Mouse (Mus musculus): ENCODE data around the gene Camk1g.

DNA sequence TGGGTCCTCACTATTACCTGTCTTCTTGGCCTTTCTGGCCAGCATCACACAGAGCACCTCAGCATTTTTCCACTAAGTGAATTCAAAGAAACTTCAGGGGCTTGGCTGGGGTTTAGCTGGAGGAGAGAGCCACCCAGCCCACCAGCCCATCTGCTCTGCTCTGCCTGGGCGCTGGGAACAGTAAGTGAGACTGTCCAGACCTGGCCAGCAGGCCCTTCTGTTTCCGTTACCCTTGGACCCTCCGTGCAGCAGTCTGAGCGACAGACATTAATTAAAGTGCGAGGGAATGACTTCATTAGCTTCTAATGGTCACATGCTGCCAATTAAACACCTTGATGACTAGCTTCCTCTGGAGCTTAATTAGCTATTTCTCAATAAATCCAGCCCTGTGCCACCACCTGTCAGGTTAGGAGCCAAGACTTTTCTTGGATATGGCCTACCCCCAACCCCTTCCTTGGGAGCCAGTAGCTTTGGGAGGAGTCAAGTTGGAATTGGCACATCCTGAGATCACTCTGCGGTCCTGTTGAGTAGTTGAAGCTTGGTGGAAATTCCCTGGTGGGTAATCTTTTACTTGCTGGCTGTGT lies 36.1 kb upstream of the Camk1g start:
- TF ChIP-seq ZNF384 (IDR thresholded peaks at IDR 0.05; ENCODE audit: low read depth, low read length): no peak
- no peak for TF ChIP-seq EP300 (IDR thresholded peaks at IDR 0.05; ENCODE audit: low read length)
- TF ChIP-seq USF2 (conservative IDR thresholded peaks at IDR 0.05; ENCODE audit: low read depth, low read length): no peak
- no peak for TF ChIP-seq MAX (IDR thresholded peaks at IDR 0.05; ENCODE audit: low read length)
- TF ChIP-seq POLR2A (IDR thresholded peaks at IDR 0.05; ENCODE audit: low read depth, low read length): no peak
- TF ChIP-seq USF1 (IDR thresholded peaks at IDR 0.05; ENCODE audit: low read depth, low read length): no peak
- TF ChIP-seq CTCF (conservative IDR thresholded peaks at IDR 0.05 in 1 of 2, IDR thresholded peaks at IDR 0.05 in 1 of 2; ENCODE audit: low read depth in 2 of 2, low read length in 2 of 2): no peak
- no peak for TF ChIP-seq ETS1 (conservative IDR thresholded peaks at IDR 0.05; ENCODE audit: low read depth, low read length)
- TF ChIP-seq GABPA (IDR thresholded peaks at IDR 0.05; ENCODE audit: insufficient replicate concordance, low read depth, low read length): no peak
- TF ChIP-seq POLR2AphosphoS2 (IDR thresholded peaks at IDR 0.05; ENCODE audit: low read depth, low read length): no peak
- TF ChIP-seq MYC (IDR thresholded peaks at IDR 0.05; ENCODE audit: low read depth, low read length): no peak
